Mouse (Mus musculus): ENCODE results near the gene 1600002K03Rik.

GRCm38 (mm10) chr10:80163721-80164120, 9.0 kb upstream of the 1600002K03Rik start:
- TF ChIP-seq CTCF (IDR thresholded peaks at IDR 0.05; ENCODE audit: low read depth) (peak; percentile 24), EP300 (optimal IDR thresholded peaks at IDR 0.05) (no peak)
